Mouse (Mus musculus) hindbrain, embryonic 12.5 days (tissue): Measurements from ENCODE around the gene Slmap. TPM values are rescaled to one million over a fixed set of nuclear protein-coding genes. Genes with fewer than 3 reads are reported as not detected.
"Not testable (repeated sequence)": the region's sequence is repeated elsewhere in the genome, so short reads cannot be mapped to it uniquely, and the experiment has no call there.

Source experiments
- ATAC-seq: fragments of 200-750 bp; cut with Nextera tagmentation; 2 replicates; pipeline ENCODE4 v1.8.0; 2017; ENCODE audit warnings: moderate TSS enrichment; ENCODE audit not compliant: low FRiP score
- H3K27ac ChIP-seq: fragments of 300-500 bp; sonication (generic); 2 replicates; pipeline ENCODE4 v1.5.1; 2016; ENCODE audit warnings: mild to moderate bottlenecking
- H3K27me3 ChIP-seq: fragments of 300-500 bp; sonication (generic); 2 replicates; pipeline ENCODE4 v1.6.1; 2016; ENCODE audit warnings: mild to moderate bottlenecking
- H3K36me3 ChIP-seq: fragments of 300-500 bp; sonication (generic); 2 replicates; pipeline ENCODE4 v1.6.1; 2016; ENCODE audit warnings: mild to moderate bottlenecking
- H3K4me1 ChIP-seq: fragments of 300-500 bp; sonication (generic); 2 replicates; pipeline ENCODE4 v1.6.1; 2016
- H3K4me2 ChIP-seq: fragments of 300-500 bp; sonication (generic); replicated peaks from 2 replicates; pipeline ENCODE4 v1.6.1; 2016; ENCODE audit warnings: mild to moderate bottlenecking
- H3K4me3 ChIP-seq: fragments of 300-500 bp; sonication (generic); 2 replicates; pipeline ENCODE4 v1.5.1; 2016; ENCODE audit warnings: mild to moderate bottlenecking
- H3K9ac ChIP-seq: fragments of 300-500 bp; sonication (generic); 2 replicates; pipeline ENCODE4 v1.6.1; 2016; ENCODE audit warnings: mild to moderate bottlenecking, moderate library complexity
- H3K9me3 ChIP-seq: fragments of 300-500 bp; sonication (generic); replicated peaks from 2 replicates; pipeline ENCODE4 v1.6.1; 2016; ENCODE audit warnings: mild to moderate bottlenecking
- WGBS: fragments of 180-500 bp; shearing (Covaris S2); methylation state at CpG from one replicate; pipeline ENCODE4 v1.1.7; 2016; 5-methylcytosine and 5-hydroxymethylcytosine counted together
- polyA plus RNA-seq: library from polyadenylated mRNA; unstranded; fragments of >200 nt; fragmentation: Nextera tagmentation; extraction: Ambion mirVana; gene quantifications from 2 replicates; pipeline ENCODE4 v1.2.1, GENCODE M21; 2016

The Slmap gene
- polyA plus RNA-seq, 1 experiment from 2014 or later: 24.9 TPM

- Histone ChIP-seq H3K36me3 (peaks cover 15% of the 10 kb centered on the region), H3K9me3 (no peaks in the 10 kb centered on the region), H3K9ac (no peak overlapping the region), H3K27ac (no peak overlapping the region), H3K4me2 (no peak overlapping the region), H3K27me3 (no peaks in the 10 kb centered on the region), H3K4me1 (no peaks in the 10 kb centered on the region), H3K4me3 (no peak overlapping the region)
- WGBS: 77% methylated on average over 5 of the region's 5 CpGs
- ATAC-seq: no peak
Observed at GRCm38 (mm10) chr14:26417956-26418355, 116.8 kb downstream of the Slmap start.

- ATAC-seq: no peak
- no peak overlapping the region for H3K27ac ChIP-seq
- WGBS: 79% methylated on average over 4 of the region's 4 CpGs
- H3K9ac ChIP-seq: no peak overlapping the region
- H3K4me1 ChIP-seq: no peaks in the 10 kb centered on the region
- H3K36me3 ChIP-seq: peaks cover 9% of the 10 kb centered on the region
- no peak overlapping the region for H3K4me3 ChIP-seq
- no peaks in the 10 kb centered on the region for H3K9me3 ChIP-seq
- H3K27me3 ChIP-seq: no peaks in the 10 kb centered on the region
- no peak overlapping the region for H3K4me2 ChIP-seq
Observed at GRCm38 (mm10) chr14:26417088-26417487, 117.6 kb downstream of the Slmap start.

GRCm38 (mm10) chr14:26413581-26413980 is 121.2 kb downstream of the Slmap start:
- Histone ChIP-seq H3K4me2 (no peak overlapping the region), H3K36me3 (no peaks in the 10 kb centered on the region), H3K27me3 (no peaks in the 10 kb centered on the region), H3K4me3 (no peak overlapping the region), H3K9me3 (no peaks in the 10 kb centered on the region), H3K9ac (no peak overlapping the region), H3K27ac (no peak overlapping the region), H3K4me1 (no peaks in the 10 kb centered on the region)
- ATAC-seq: no peak
- WGBS: 86% methylated on average over 1 of the region's 1 CpGs

- no peak overlapping the region for H3K27ac ChIP-seq
- WGBS: 94% methylated on average over 7 of the region's 7 CpGs
- no peaks in the 10 kb centered on the region for H3K4me1 ChIP-seq
- no peak overlapping the region for H3K4me2 ChIP-seq
- no peak overlapping the region for H3K9ac ChIP-seq
- peaks cover 4% of the 10 kb centered on the region; the same call in 1 of the 2 replicates for H3K36me3 ChIP-seq
- no peaks in the 10 kb centered on the region for H3K9me3 ChIP-seq
- no peak overlapping the region for H3K4me3 ChIP-seq
- H3K27me3 ChIP-seq: no peaks in the 10 kb centered on the region
- no peak for ATAC-seq
Observed at GRCm38 (mm10) chr14:26406746-26407145, 128.0 kb downstream of the Slmap start.

GRCm38 (mm10) chr14:26398508-26399160 is 136.1 kb downstream of the Slmap start:
- no peak overlapping the region for H3K4me3 ChIP-seq
- no peak overlapping the region for H3K4me2 ChIP-seq
- WGBS: 91% methylated on average over 7 of the region's 7 CpGs
- no peaks in the 10 kb centered on the region for H3K4me1 ChIP-seq
- no peak overlapping the region for H3K27ac ChIP-seq
- H3K27me3 ChIP-seq: no peaks in the 10 kb centered on the region
- H3K36me3 ChIP-seq: 0 out of 2 replicates have a peak, but pooled peaks cover 2% of the 10 kb centered on the region
- H3K9me3 ChIP-seq: peaks cover 5% of the 10 kb centered on the region
- H3K9ac ChIP-seq: no peak overlapping the region
- no peak for ATAC-seq

GRCm38 (mm10) chr14:26391866-26392265 is 142.9 kb downstream of the Slmap start:
- Histone ChIP-seq H3K4me2 (no peak overlapping the region), H3K9me3 (peaks cover 5% of the 10 kb centered on the region), H3K36me3 (no peaks in the 10 kb centered on the region), H3K4me3 (no peak overlapping the region), H3K27me3 (no peaks in the 10 kb centered on the region), H3K4me1 (no peaks in the 10 kb centered on the region), H3K27ac (no peak overlapping the region), H3K9ac (no peak overlapping the region)
- 95% methylated on average over 13 of the region's 13 CpGs for WGBS
- ATAC-seq: no peak

GRCm38 (mm10) chr14:26388961-26389360 is 145.8 kb downstream of the Slmap start:
- H3K27me3 ChIP-seq, H3K4me1 ChIP-seq, H3K4me3 ChIP-seq, H3K9ac ChIP-seq, ATAC-seq, H3K27ac ChIP-seq, H3K36me3 ChIP-seq, H3K9me3 ChIP-seq, H3K4me2 ChIP-seq: not testable (repeated sequence)
- 91% methylated on average over 2 of the region's 2 CpGs for WGBS

GRCm38 (mm10) chr14:26386999-26387398 is 147.7 kb downstream of the Slmap start:
- not testable (repeated sequence) for H3K9ac ChIP-seq, H3K4me1 ChIP-seq, H3K9me3 ChIP-seq, H3K36me3 ChIP-seq, H3K27ac ChIP-seq, H3K27me3 ChIP-seq, H3K4me3 ChIP-seq, ATAC-seq, H3K4me2 ChIP-seq
- WGBS: 72% methylated on average over 5 of the region's 5 CpGs

GRCm38 (mm10) chr14:26385659-26386058 is 149.1 kb downstream of the Slmap start:
- not testable (repeated sequence) for H3K9ac ChIP-seq, ATAC-seq, H3K9me3 ChIP-seq, H3K4me1 ChIP-seq, H3K27ac ChIP-seq, H3K4me2 ChIP-seq, H3K27me3 ChIP-seq, H3K4me3 ChIP-seq, H3K36me3 ChIP-seq
- 92% methylated on average over 2 of the region's 2 CpGs for WGBS

GRCm38 (mm10) chr14:26379071-26379470 is 155.7 kb downstream of the Slmap start:
- Histone ChIP-seq H3K4me3 (no peak overlapping the region), H3K4me1 (no peaks in the 10 kb centered on the region), H3K4me2 (no peak overlapping the region), H3K27ac (no peak overlapping the region), H3K9me3 (no peaks in the 10 kb centered on the region), H3K36me3 (no peaks in the 10 kb centered on the region), H3K27me3 (no peaks in the 10 kb centered on the region), H3K9ac (no peak overlapping the region)
- no peak for ATAC-seq
- WGBS: 38% methylated on average over 3 of the region's 3 CpGs

- Histone ChIP-seq H3K4me1 (no peaks in the 10 kb centered on the region), H3K4me3 (no peak overlapping the region), H3K4me2 (no peak overlapping the region), H3K27ac (no peak overlapping the region), H3K9ac (no peak overlapping the region), H3K27me3 (no peaks in the 10 kb centered on the region), H3K36me3 (no peaks in the 10 kb centered on the region), H3K9me3 (no peaks in the 10 kb centered on the region)
- WGBS: 5% methylated on average over 2 of the region's 2 CpGs
- no peak for ATAC-seq
Observed at GRCm38 (mm10) chr14:26376652-26377051, 158.1 kb downstream of the Slmap start.
